Mouse (Mus musculus): ENCODE measurements around the gene Uqcc3. TPM values are rescaled to one million over a fixed set of nuclear protein-coding genes. Genes with fewer than 3 reads are reported as not detected.
A peak's percentile ranks its signal among the peaks of the same experiment; 100 is the strongest.

Uqcc3 gene
- 65.9 and 69.1 TPM in 2 replicates for polyA plus RNA-seq (2015; fragmentation: Nextera tagmentation; extraction: Ambion mirVana)

- Histone ChIP-seq H3K4me1 (peaks cover 10% of the 10 kb centered on the region; the same call in 1 of the 2 replicates), H3K36me3 (peaks cover 27% of the 10 kb centered on the region), H3K9me3 (no peaks in the 10 kb centered on the region), H3K27me3 (no peaks in the 10 kb centered on the region), H3K4me3 (peak within 1 kb of the TSS; percentile 71), H3K4me2 (peak within 1 kb of the TSS; percentile 65), H3K27ac (peak within 1 kb of the TSS; percentile 88), H3K9ac (peak within 1 kb of the TSS; percentile 79)
- peak; percentile 89 for ATAC-seq (ENCODE audit: insufficient number of reproducible peaks, low FRiP score, low TSS enrichment, low read depth)
- under 1% methylated on average over 42 of the region's 42 CpGs for WGBS
These were observed at the start of gene Uqcc3 for GRCm38 (mm10) chr19:8880311-8881033. Uqcc3 (minus strand) TSS chr19:8880923.

- Histone ChIP-seq H3K27ac (peak overlapping the region; percentile 88), H3K36me3 (peaks cover 52% of the 10 kb centered on the region)
These were observed 49.4 kb upstream of the Uqcc3 start for GRCm38 (mm10) chr19:8930117-8930516.

GRCm38 (mm10) chr19:8929224-8930088 lies 48.7 kb upstream of the Uqcc3 start, which contains the start of the genes Rom1 and Eml3:
Rom1 (minus strand) TSS chr19:8929356.
Eml3 (plus strand) TSS chr19:8929552.
- under 1% methylated on average over 72 of the region's 74 CpGs for WGBS
- Histone ChIP-seq H3K36me3 (peaks cover 46% of the 10 kb centered on the region), H3K27ac (peak within 1 kb of the TSS; percentile 88), H3K4me2 (peak within 1 kb of the TSS; percentile 74), H3K4me1 (peaks cover 29% of the 10 kb centered on the region), H3K9me3 (no peaks in the 10 kb centered on the region), H3K27me3 (no peaks in the 10 kb centered on the region), H3K4me3 (peak within 1 kb of the TSS; percentile 84), H3K9ac (peak within 1 kb of the TSS; percentile 76)
- ATAC-seq (ENCODE audit: insufficient number of reproducible peaks, low FRiP score, low TSS enrichment, low read depth), result peak; percentile 75

More at GRCm38 (mm10) chr19:8930117-8930516, 49.4 kb upstream of the Uqcc3 start:
- H3K4me2 ChIP-seq, result peak overlapping the region; percentile 74
- peak overlapping the region; percentile 76 for H3K9ac ChIP-seq
- H3K9me3 ChIP-seq, result no peaks in the 10 kb centered on the region
- 7% methylated on average over 11 of the region's 11 CpGs for WGBS
- no peak for ATAC-seq (ENCODE audit: insufficient number of reproducible peaks, low FRiP score, low TSS enrichment, low read depth)
- no peaks in the 10 kb centered on the region for H3K27me3 ChIP-seq
- H3K4me3 ChIP-seq, result peak overlapping the region; percentile 84
- H3K4me1 ChIP-seq, result peaks cover 29% of the 10 kb centered on the region

- peak overlapping the region; percentile 76 for H3K9ac ChIP-seq
- peaks cover 39% of the 10 kb centered on the region for H3K36me3 ChIP-seq
- H3K27ac ChIP-seq, result peak overlapping the region; percentile 88
- peak overlapping the region; percentile 84 for H3K4me3 ChIP-seq
- no peak; the same call in 1 of the 2 replicates for ATAC-seq (ENCODE audit: insufficient number of reproducible peaks, low FRiP score, low TSS enrichment, low read depth)
- H3K9me3 ChIP-seq, result no peaks in the 10 kb centered on the region
- peaks cover 29% of the 10 kb centered on the region for H3K4me1 ChIP-seq
- WGBS, result 26% methylated on average over 16 of the region's 16 CpGs
- no peaks in the 10 kb centered on the region for H3K27me3 ChIP-seq
- H3K4me2 ChIP-seq, result peak overlapping the region; percentile 74
These were observed 48.0 kb upstream of the Uqcc3 start for GRCm38 (mm10) chr19:8928689-8929223.

GRCm38 (mm10) chr19:8927891-8928525 lies 47.3 kb upstream of the Uqcc3 start:
- no peak for ATAC-seq (ENCODE audit: insufficient number of reproducible peaks, low FRiP score, low TSS enrichment, low read depth)
- Histone ChIP-seq H3K27ac (no peak overlapping the region), H3K9me3 (no peaks in the 10 kb centered on the region), H3K4me3 (no peak overlapping the region), H3K36me3 (peaks cover 37% of the 10 kb centered on the region), H3K27me3 (no peaks in the 10 kb centered on the region), H3K9ac (no peak overlapping the region), H3K4me1 (peaks cover 29% of the 10 kb centered on the region), H3K4me2 (no peak overlapping the region)
- WGBS, result 86% methylated on average over 12 of the region's 12 CpGs

GRCm38 (mm10) chr19:8926766-8927165 lies 46.0 kb upstream of the Uqcc3 start:
- Histone ChIP-seq H3K27ac (peak overlapping the region; percentile 33; the same call in 1 of the 2 replicates), H3K9me3 (no peaks in the 10 kb centered on the region), H3K36me3 (peaks cover 37% of the 10 kb centered on the region), H3K4me2 (no peak overlapping the region), H3K27me3 (no peaks in the 10 kb centered on the region), H3K4me3 (no peak overlapping the region), H3K9ac (no peak overlapping the region), H3K4me1 (peaks cover 30% of the 10 kb centered on the region)
- ATAC-seq (ENCODE audit: insufficient number of reproducible peaks, low FRiP score, low TSS enrichment, low read depth), result no peak
- 80% methylated on average over 2 of the region's 2 CpGs for WGBS

GRCm38 (mm10) chr19:8921741-8922140 lies 41.0 kb upstream of the Uqcc3 start:
- Histone ChIP-seq H3K4me1 (peaks cover 16% of the 10 kb centered on the region), H3K4me3 (peak overlapping the region; percentile 76), H3K27me3 (no peaks in the 10 kb centered on the region), H3K4me2 (peak overlapping the region; percentile 59), H3K27ac (no peak overlapping the region), H3K9me3 (no peaks in the 10 kb centered on the region), H3K36me3 (peaks cover 28% of the 10 kb centered on the region), H3K9ac (no peak overlapping the region)
- 71% methylated on average over 9 of the region's 9 CpGs for WGBS
- ATAC-seq (ENCODE audit: insufficient number of reproducible peaks, low FRiP score, low TSS enrichment, low read depth), result no peak

- peaks cover 13% of the 10 kb centered on the region for H3K4me1 ChIP-seq
- H3K27me3 ChIP-seq, result no peaks in the 10 kb centered on the region
- under 1% methylated on average over 6 of the region's 6 CpGs for WGBS
- peak overlapping the region; percentile 59 for H3K4me2 ChIP-seq
- peak overlapping the region; percentile 91 for H3K27ac ChIP-seq
- no peak for ATAC-seq (ENCODE audit: insufficient number of reproducible peaks, low FRiP score, low TSS enrichment, low read depth)
- peak overlapping the region; percentile 76 for H3K4me3 ChIP-seq
- peak overlapping the region; percentile 66 for H3K9ac ChIP-seq
- H3K9me3 ChIP-seq, result no peaks in the 10 kb centered on the region
- peaks cover 28% of the 10 kb centered on the region for H3K36me3 ChIP-seq
These were observed 40.1 kb upstream of the Uqcc3 start for GRCm38 (mm10) chr19:8920836-8921291.

GRCm38 (mm10) chr19:8920073-8920736 lies 39.5 kb upstream of the Uqcc3 start, which contains the start of gene B3gat3:
B3gat3 (plus strand) TSS chr19:8920374.
- peak; percentile 93 for ATAC-seq (ENCODE audit: insufficient number of reproducible peaks, low FRiP score, low TSS enrichment, low read depth)
- Histone ChIP-seq H3K9ac (peak within 1 kb of the TSS; percentile 66), H3K4me1 (peaks cover 13% of the 10 kb centered on the region), H3K9me3 (no peaks in the 10 kb centered on the region), H3K36me3 (peaks cover 28% of the 10 kb centered on the region), H3K4me2 (peak within 1 kb of the TSS; percentile 59), H3K27me3 (no peaks in the 10 kb centered on the region), H3K27ac (peak within 1 kb of the TSS; percentile 91), H3K4me3 (peak within 1 kb of the TSS; percentile 76)
- WGBS, result 1% methylated on average over 49 of the region's 50 CpGs

- WGBS, result 61% methylated on average over 6 of the region's 6 CpGs
- peak overlapping the region; percentile 91 for H3K27ac ChIP-seq
- H3K4me1 ChIP-seq, result peaks cover 13% of the 10 kb centered on the region
- peak overlapping the region; percentile 76 for H3K4me3 ChIP-seq
- no peaks in the 10 kb centered on the region for H3K27me3 ChIP-seq
- H3K9me3 ChIP-seq, result no peaks in the 10 kb centered on the region
- H3K4me2 ChIP-seq, result peak overlapping the region; percentile 59
- H3K9ac ChIP-seq, result no peak overlapping the region; the same call in 1 of the 2 replicates
- peaks cover 32% of the 10 kb centered on the region for H3K36me3 ChIP-seq
- ATAC-seq (ENCODE audit: insufficient number of reproducible peaks, low FRiP score, low TSS enrichment, low read depth), result no peak
These were observed 39.0 kb upstream of the Uqcc3 start for GRCm38 (mm10) chr19:8919684-8920072.

All from limb, embryonic 15.5 days (tissue).